Mouse (Mus musculus) intestine, embryonic 14.5 days (tissue): ENCODE measurements around the gene Agpat2. TPM values are rescaled to one million over a fixed set of nuclear protein-coding genes. Genes with fewer than 3 reads are reported as not detected.
A peak's percentile ranks its signal among the peaks of the same experiment; 100 is the strongest.

Experiments
- ATAC-seq: fragments of 200-750 bp; cut with Nextera tagmentation; replicated peaks from 2 replicates; pipeline ENCODE4 v1.8.0; 2017; ENCODE audit warnings: low read depth, moderate number of reproducible peaks, moderate TSS enrichment, moderate library complexity; ENCODE audit not compliant: low FRiP score, low TSS enrichment
- DNase-seq: peaks from one replicate; pipeline ENCODE4 v3.0.0-alpha.2; 2018; ENCODE audit warnings: low spot score
- H3K27ac ChIP-seq: fragments of 300-500 bp; sonication (generic); 2 replicates; pipeline ENCODE4 v1.5.1; 2014; ENCODE audit warnings: low read depth, mild to moderate bottlenecking, control low read depth
- H3K27me3 ChIP-seq: fragments of 300-500 bp; sonication (generic); replicated peaks from 2 replicates; pipeline ENCODE4 v1.6.1; 2014; ENCODE audit warnings: low read length, control low read depth; ENCODE audit not compliant: control insufficient read depth, insufficient read depth
- H3K36me3 ChIP-seq: fragments of 300-500 bp; sonication (generic); 2 replicates; pipeline ENCODE4 v1.6.1; 2014; ENCODE audit warnings: low read length, control low read depth; ENCODE audit not compliant: control insufficient read depth, insufficient read depth
- H3K4me1 ChIP-seq: fragments of 300-500 bp; sonication (generic); replicated peaks from 2 replicates; pipeline ENCODE4 v1.6.1; 2014; ENCODE audit warnings: low read length, control low read depth, mixed read lengths; ENCODE audit not compliant: control insufficient read depth, insufficient read depth
- H3K4me2 ChIP-seq: fragments of 300-500 bp; sonication (generic); 2 replicates; pipeline ENCODE4 v1.6.1; 2014; ENCODE audit warnings: low read length
- H3K4me3 ChIP-seq: fragments of 300-500 bp; sonication (generic); 2 replicates; pipeline ENCODE4 v1.5.1; 2014; ENCODE audit warnings: low read depth, low read length, control low read depth, mixed read lengths
- H3K9ac ChIP-seq: fragments of 300-500 bp; sonication (generic); 2 replicates; pipeline ENCODE4 v1.6.1; 2014; ENCODE audit warnings: mild to moderate bottlenecking, low read length
- H3K9me3 ChIP-seq: fragments of 300-500 bp; sonication (generic); 2 replicates; pipeline ENCODE4 v1.6.1; 2016; ENCODE audit warnings: low read length, control low read depth; ENCODE audit not compliant: control insufficient read depth
- WGBS: fragments of 180-500 bp; shearing (Covaris S2); extraction: QIAGEN DNeasy Blood & Tissue Kit; methylation state at CpG from one replicate; pipeline ENCODE4 v1.1.7; 2014; 5-methylcytosine and 5-hydroxymethylcytosine counted together
- polyA plus RNA-seq: library from polyadenylated mRNA; unstranded; fragments of >200 nt; fragmentation: Nextera tagmentation; extraction: Ambion mirVana; gene quantifications from 2 replicates; pipeline ENCODE4 v1.2.1, GENCODE M21; 2014

The Agpat2 gene
- polyA plus RNA-seq, 1 experiment from 2014 or later: 53.8 TPM

GRCm38 (mm10) chr2:26615459-26616124 is 11.4 kb upstream of the Agpat2 start:
- H3K4me1 ChIP-seq: no peaks in the 10 kb centered on the region
- H3K9me3 ChIP-seq: no peaks in the 10 kb centered on the region
- no peak overlapping the region for H3K4me2 ChIP-seq
- no peak overlapping the region for H3K27ac ChIP-seq
- no peak overlapping the region for H3K4me3 ChIP-seq
- ATAC-seq (no peak), DNase-seq (no peak)
- 82% methylated on average over 4 of the region's 4 CpGs for WGBS
- no peaks in the 10 kb centered on the region for H3K36me3 ChIP-seq
- H3K27me3 ChIP-seq: no peaks in the 10 kb centered on the region
- no peak overlapping the region for H3K9ac ChIP-seq

GRCm38 (mm10) chr2:26614903-26615302 is 10.7 kb upstream of the Agpat2 start:
- Histone ChIP-seq H3K4me2 (no peak overlapping the region), H3K9ac (no peak overlapping the region), H3K36me3 (no peaks in the 10 kb centered on the region), H3K9me3 (no peaks in the 10 kb centered on the region), H3K4me3 (no peak overlapping the region), H3K4me1 (no peaks in the 10 kb centered on the region), H3K27me3 (no peaks in the 10 kb centered on the region), H3K27ac (no peak overlapping the region)
- no peak for ATAC-seq
- no peak for DNase-seq
- WGBS: 83% methylated on average over 5 of the region's 5 CpGs

- no peak overlapping the region for H3K9ac ChIP-seq
- no peak overlapping the region for H3K4me2 ChIP-seq
- ATAC-seq (no peak), DNase-seq (no peak)
- no peaks in the 10 kb centered on the region for H3K9me3 ChIP-seq
- no peaks in the 10 kb centered on the region for H3K27me3 ChIP-seq
- H3K36me3 ChIP-seq: no peaks in the 10 kb centered on the region
- no peak overlapping the region for H3K27ac ChIP-seq
- peaks cover 8% of the 10 kb centered on the region for H3K4me1 ChIP-seq
- no peak overlapping the region for H3K4me3 ChIP-seq
Measured at GRCm38 (mm10) chr2:26611896-26612295, 7.7 kb upstream of the Agpat2 start.

- H3K36me3 ChIP-seq: no peaks in the 10 kb centered on the region
- no peak overlapping the region for H3K27ac ChIP-seq
- H3K4me1 ChIP-seq: peaks cover 17% of the 10 kb centered on the region
- no peak overlapping the region for H3K9ac ChIP-seq
- no peak overlapping the region for H3K4me2 ChIP-seq
- ATAC-seq: 0 out of 2 replicates have a peak, but pooled peaks have one; percentile 48
- H3K27me3 ChIP-seq: no peaks in the 10 kb centered on the region
- DNase-seq: no peak
- H3K9me3 ChIP-seq: no peaks in the 10 kb centered on the region
- no peak overlapping the region for H3K4me3 ChIP-seq
Measured at GRCm38 (mm10) chr2:26611054-26611453, 6.8 kb upstream of the Agpat2 start.

GRCm38 (mm10) chr2:26610526-26610925 is 6.3 kb upstream of the Agpat2 start:
- H3K9me3 ChIP-seq: no peaks in the 10 kb centered on the region
- no peak for DNase-seq
- no peak overlapping the region for H3K9ac ChIP-seq
- no peaks in the 10 kb centered on the region for H3K36me3 ChIP-seq
- no peaks in the 10 kb centered on the region for H3K27me3 ChIP-seq
- WGBS: 77% methylated on average over 3 of the region's 3 CpGs
- no peak overlapping the region for H3K4me3 ChIP-seq
- ATAC-seq: no peak
- peaks cover 17% of the 10 kb centered on the region for H3K4me1 ChIP-seq
- H3K27ac ChIP-seq: no peak overlapping the region
- H3K4me2 ChIP-seq: no peak overlapping the region

- Histone ChIP-seq H3K36me3 (no peaks in the 10 kb centered on the region), H3K4me3 (no peak overlapping the region), H3K4me2 (no peak overlapping the region), H3K27ac (no peak overlapping the region), H3K4me1 (peaks cover 17% of the 10 kb centered on the region), H3K27me3 (no peaks in the 10 kb centered on the region), H3K9ac (no peak overlapping the region), H3K9me3 (no peaks in the 10 kb centered on the region)
- ATAC-seq (no peak), DNase-seq (no peak)
Measured at GRCm38 (mm10) chr2:26609261-26609661, 5.0 kb upstream of the Agpat2 start.

GRCm38 (mm10) chr2:26608781-26609180 is 4.6 kb upstream of the Agpat2 start:
- DNase-seq (no peak), ATAC-seq (no peak)
- H3K27me3 ChIP-seq: no peaks in the 10 kb centered on the region
- peaks cover 17% of the 10 kb centered on the region for H3K4me1 ChIP-seq
- no peak overlapping the region for H3K4me3 ChIP-seq
- H3K9ac ChIP-seq: no peak overlapping the region
- H3K4me2 ChIP-seq: no peak overlapping the region
- no peak overlapping the region for H3K27ac ChIP-seq
- H3K36me3 ChIP-seq: no peaks in the 10 kb centered on the region
- no peaks in the 10 kb centered on the region for H3K9me3 ChIP-seq

- Histone ChIP-seq H3K9ac (no peak overlapping the region), H3K4me3 (no peak overlapping the region), H3K27me3 (no peaks in the 10 kb centered on the region), H3K9me3 (no peaks in the 10 kb centered on the region), H3K36me3 (no peaks in the 10 kb centered on the region), H3K4me1 (peaks cover 24% of the 10 kb centered on the region), H3K4me2 (no peak overlapping the region), H3K27ac (peak overlapping the region; percentile 43; the same call in 1 of the 2 replicates)
- 42% methylated on average over 6 of the region's 6 CpGs for WGBS
- ATAC-seq (no peak), DNase-seq (no peak)
Measured at GRCm38 (mm10) chr2:26607056-26607910, 3.1 kb upstream of the Agpat2 start.

- DNase-seq: no peak
- 80% methylated on average over 3 of the region's 3 CpGs for WGBS
- H3K27ac ChIP-seq: peak overlapping the region; percentile 43; the same call in 1 of the 2 replicates
Measured at GRCm38 (mm10) chr2:26606579-26606978, 2.4 kb upstream of the Agpat2 start.

More at GRCm38 (mm10) chr2:26606579-26606978, 2.4 kb upstream of the Agpat2 start:
- no peak for ATAC-seq
- Histone ChIP-seq H3K36me3 (no peaks in the 10 kb centered on the region), H3K9me3 (no peaks in the 10 kb centered on the region), H3K4me1 (peaks cover 24% of the 10 kb centered on the region), H3K4me3 (no peak overlapping the region), H3K9ac (no peak overlapping the region), H3K27me3 (no peaks in the 10 kb centered on the region), H3K4me2 (no peak overlapping the region)
